Mouse (Mus musculus) kidney, embryonic 14.5 days (tissue): Measurements from ENCODE around the gene Kcna1. TPM values are rescaled to one million over a fixed set of nuclear protein-coding genes. Genes with fewer than 3 reads are reported as not detected.

Experiments used
- ATAC-seq: fragments of 200-750 bp; cut with Nextera tagmentation; 2 replicates; pipeline ENCODE4 v1.8.0; 2017; ENCODE audit warnings: moderate number of reproducible peaks, mild to moderate bottlenecking, moderate TSS enrichment, moderate library complexity; ENCODE audit not compliant: low FRiP score, low TSS enrichment
- H3K27ac ChIP-seq: fragments of 300-500 bp; sonication (generic); 2 replicates; pipeline ENCODE4 v1.5.1; 2014; ENCODE audit warnings: low read depth, mild to moderate bottlenecking, low read length, moderate library complexity, mixed read lengths
- H3K27me3 ChIP-seq: fragments of 300-500 bp; sonication (generic); 2 replicates; pipeline ENCODE4 v1.6.1; 2014; ENCODE audit warnings: mild to moderate bottlenecking, low read length; ENCODE audit not compliant: control insufficient read depth, insufficient read depth
- H3K36me3 ChIP-seq: fragments of 300-500 bp; sonication (generic); 2 replicates; pipeline ENCODE4 v1.6.1; 2014; ENCODE audit warnings: low read length, mixed read lengths; ENCODE audit not compliant: control insufficient read depth, insufficient read depth
- H3K4me1 ChIP-seq: fragments of 300-500 bp; sonication (generic); 2 replicates; pipeline ENCODE4 v1.6.1; 2014; ENCODE audit warnings: low read length, mixed read lengths; ENCODE audit not compliant: control insufficient read depth, insufficient read depth
- H3K4me2 ChIP-seq: fragments of 300-500 bp; sonication (generic); replicated peaks from 2 replicates; pipeline ENCODE4 v1.6.1; 2014; ENCODE audit warnings: low read depth, mild to moderate bottlenecking, low read length
- H3K4me3 ChIP-seq: fragments of 300-500 bp; sonication (generic); 2 replicates; pipeline ENCODE4 v1.5.1; 2014; ENCODE audit warnings: mild to moderate bottlenecking, low read length
- H3K9ac ChIP-seq: fragments of 300-500 bp; sonication (generic); 2 replicates; pipeline ENCODE4 v1.6.1; 2014; ENCODE audit warnings: low read depth, mild to moderate bottlenecking, low read length, moderate library complexity
- H3K9me3 ChIP-seq: fragments of 300-500 bp; sonication (generic); 2 replicates; pipeline ENCODE4 v1.6.1; 2016; ENCODE audit warnings: low read length; ENCODE audit not compliant: control insufficient read depth
- WGBS: fragments of 180-500 bp; shearing (Covaris S2); extraction: QIAGEN DNeasy Blood & Tissue Kit; methylation state at CpG from one replicate; pipeline ENCODE4 v1.1.7; 2014; 5-methylcytosine and 5-hydroxymethylcytosine counted together
- polyA plus RNA-seq: library from polyadenylated mRNA; unstranded; fragments of >200 nt; fragmentation: Nextera tagmentation; extraction: Ambion mirVana; gene quantifications from 2 replicates; pipeline ENCODE4 v1.2.1, GENCODE M21; 2014

Kcna1 gene
- polyA plus RNA-seq, 1 experiment from 2014 or later = 0.30 TPM

GRCm38 (mm10) chr6:126645644-126646358 is 383 bp downstream of the Kcna1 start:
- H3K4me1 ChIP-seq = peaks cover 26% of the 10 kb centered on the region
- no peaks in the 10 kb centered on the region for H3K9me3 ChIP-seq
- peak overlapping the region; percentile 97 for H3K4me2 ChIP-seq
- peaks cover 48% of the 10 kb centered on the region for H3K27me3 ChIP-seq
- peak overlapping the region; percentile 31; the same call in 1 of the 2 replicates for H3K9ac ChIP-seq
- WGBS = 2% methylated on average over 27 of the region's 27 CpGs
- ATAC-seq = peak; percentile 86
- no peaks in the 10 kb centered on the region for H3K36me3 ChIP-seq
- peak overlapping the region; percentile 51 for H3K4me3 ChIP-seq
- no peak overlapping the region for H3K27ac ChIP-seq

- Histone ChIP-seq H3K9ac (0 out of 2 replicates have a peak overlapping the region, but pooled peaks have one; percentile 31), H3K4me3 (peak overlapping the region; percentile 51), H3K4me1 (peaks cover 26% of the 10 kb centered on the region), H3K4me2 (peak overlapping the region; percentile 97), H3K9me3 (no peaks in the 10 kb centered on the region), H3K36me3 (no peaks in the 10 kb centered on the region), H3K27me3 (peaks cover 51% of the 10 kb centered on the region), H3K27ac (no peak overlapping the region)
- under 1% methylated on average over 24 of the region's 24 CpGs for WGBS
- peak; percentile 45 for ATAC-seq
These were observed 1.1 kb downstream of the Kcna1 start for GRCm38 (mm10) chr6:126645044-126645541.

GRCm38 (mm10) chr6:126644181-126645043 is 1.8 kb downstream of the Kcna1 start:
- Histone ChIP-seq H3K9ac (peak overlapping the region; percentile 34; the same call in 1 of the 2 replicates), H3K27me3 (peaks cover 51% of the 10 kb centered on the region), H3K4me1 (peaks cover 26% of the 10 kb centered on the region), H3K36me3 (no peaks in the 10 kb centered on the region), H3K27ac (no peak overlapping the region), H3K4me3 (peak overlapping the region; percentile 51), H3K4me2 (peak overlapping the region; percentile 97), H3K9me3 (no peaks in the 10 kb centered on the region)
- under 1% methylated on average over 66 of the region's 66 CpGs for WGBS
- ATAC-seq = peak; percentile 44; the same call in 1 of the 2 replicates

- H3K4me3 ChIP-seq = peak overlapping the region; percentile 51
- H3K27me3 ChIP-seq = peaks cover 51% of the 10 kb centered on the region
- ATAC-seq = no peak
- H3K9ac ChIP-seq = 0 out of 2 replicates have a peak overlapping the region, but pooled peaks have one; percentile 5
- H3K27ac ChIP-seq = no peak overlapping the region
- H3K36me3 ChIP-seq = no peaks in the 10 kb centered on the region
- H3K4me1 ChIP-seq = peaks cover 26% of the 10 kb centered on the region
- no peaks in the 10 kb centered on the region for H3K9me3 ChIP-seq
- WGBS = under 1% methylated on average over 25 of the region's 25 CpGs
- peak overlapping the region; percentile 97 for H3K4me2 ChIP-seq
These were observed 2.7 kb downstream of the Kcna1 start for GRCm38 (mm10) chr6:126643341-126644055.

GRCm38 (mm10) chr6:126642856-126643321 is 3.3 kb downstream of the Kcna1 start:
- Histone ChIP-seq H3K9me3 (no peaks in the 10 kb centered on the region), H3K9ac (no peak overlapping the region), H3K27ac (no peak overlapping the region), H3K4me3 (peak overlapping the region; percentile 51), H3K4me1 (peaks cover 26% of the 10 kb centered on the region), H3K36me3 (no peaks in the 10 kb centered on the region), H3K27me3 (peaks cover 51% of the 10 kb centered on the region), H3K4me2 (peak overlapping the region; percentile 97)
- WGBS = under 1% methylated on average over 36 of the region's 36 CpGs
- no peak for ATAC-seq

- no peaks in the 10 kb centered on the region for H3K9me3 ChIP-seq
- WGBS = 71% methylated on average over 7 of the region's 7 CpGs
- no peak for ATAC-seq
- no peak overlapping the region for H3K4me2 ChIP-seq
- no peaks in the 10 kb centered on the region for H3K4me1 ChIP-seq
- no peaks in the 10 kb centered on the region for H3K36me3 ChIP-seq
- no peak overlapping the region for H3K4me3 ChIP-seq
- H3K9ac ChIP-seq = no peak overlapping the region
- H3K27ac ChIP-seq = no peak overlapping the region
- H3K27me3 ChIP-seq = no peaks in the 10 kb centered on the region
These were observed 17.7 kb downstream of the Kcna1 start for GRCm38 (mm10) chr6:126628451-126628850.

GRCm38 (mm10) chr6:126618455-126618854 is 27.7 kb downstream of the Kcna1 start:
- no peak overlapping the region for H3K27ac ChIP-seq
- no peak overlapping the region for H3K4me2 ChIP-seq
- ATAC-seq = no peak
- no peaks in the 10 kb centered on the region for H3K27me3 ChIP-seq
- no peak overlapping the region for H3K4me3 ChIP-seq
- no peaks in the 10 kb centered on the region for H3K36me3 ChIP-seq
- H3K9ac ChIP-seq = no peak overlapping the region
- H3K4me1 ChIP-seq = no peaks in the 10 kb centered on the region
- 84% methylated on average over 4 of the region's 4 CpGs for WGBS
- H3K9me3 ChIP-seq = no peaks in the 10 kb centered on the region

- Histone ChIP-seq H3K27me3 (no peaks in the 10 kb centered on the region), H3K9me3 (no peaks in the 10 kb centered on the region), H3K36me3 (no peaks in the 10 kb centered on the region), H3K27ac (no peak overlapping the region), H3K9ac (no peak overlapping the region), H3K4me1 (no peaks in the 10 kb centered on the region), H3K4me3 (no peak overlapping the region), H3K4me2 (no peak overlapping the region)
- no peak for ATAC-seq
- WGBS = 83% methylated on average over 4 of the region's 4 CpGs
These were observed 35.4 kb downstream of the Kcna1 start for GRCm38 (mm10) chr6:126610746-126611145.
